Mouse (Mus musculus): Measurements from ENCODE around the gene Wrap53. TPM values are rescaled to one million over a fixed set of nuclear protein-coding genes. Genes with fewer than 3 reads are reported as not detected.

The Wrap53 gene
- polyA plus RNA-seq, 1 experiment from 2014 or later = 15.9 TPM

GRCm38 (mm10) chr11:69564391-69564790 lies 15.7 kb downstream of the Wrap53 start:
- WGBS (ENCODE audit: insufficient replicate concordance) = 72% methylated on average over 3 of the region's 3 CpGs
- no peak overlapping the region for H3K27ac ChIP-seq (replicated peaks)
- peaks cover 14% of the 10 kb centered on the region for H3K4me1 ChIP-seq (replicated peaks)
- no peaks in the 10 kb centered on the region for H3K9me3 ChIP-seq (replicated peaks)
- H3K4me3 ChIP-seq (replicated peaks) = no peak overlapping the region
- H3K4me2 ChIP-seq = no peak overlapping the region
- H3K36me3 ChIP-seq (replicated peaks) = peaks cover 85% of the 10 kb centered on the region
- no peak overlapping the region for H3K9ac ChIP-seq
- peaks cover 31% of the 10 kb centered on the region for H3K27me3 ChIP-seq
- ATAC-seq (ENCODE audit: insufficient read depth) = no peak

GRCm38 (mm10) chr11:69563373-69563772 lies 16.7 kb downstream of the Wrap53 start:
- Histone ChIP-seq H3K27ac (replicated peaks) (no peak overlapping the region), H3K4me2 (no peak overlapping the region), H3K27me3 (peaks cover 41% of the 10 kb centered on the region), H3K9me3 (replicated peaks) (no peaks in the 10 kb centered on the region), H3K4me3 (replicated peaks) (no peak overlapping the region), H3K4me1 (replicated peaks) (peaks cover 24% of the 10 kb centered on the region), H3K36me3 (replicated peaks) (peaks cover 77% of the 10 kb centered on the region), H3K9ac (no peak overlapping the region)
- WGBS (ENCODE audit: insufficient replicate concordance) = 81% methylated on average over 13 of the region's 13 CpGs
- ATAC-seq (ENCODE audit: insufficient read depth) = no peak

- peaks cover 55% of the 10 kb centered on the region for H3K36me3 ChIP-seq (replicated peaks)
- peaks cover 24% of the 10 kb centered on the region for H3K4me1 ChIP-seq (replicated peaks)
- no peak for ATAC-seq (ENCODE audit: insufficient read depth)
- no peak overlapping the region for H3K27ac ChIP-seq (replicated peaks)
- no peak overlapping the region for H3K4me2 ChIP-seq
- peaks cover 63% of the 10 kb centered on the region for H3K27me3 ChIP-seq
- no peak overlapping the region for H3K9ac ChIP-seq
- WGBS (ENCODE audit: insufficient replicate concordance) = 72% methylated on average over 16 of the region's 16 CpGs
- no peaks in the 10 kb centered on the region for H3K9me3 ChIP-seq (replicated peaks)
- no peak overlapping the region for H3K4me3 ChIP-seq (replicated peaks)
Measured at GRCm38 (mm10) chr11:69560896-69561854, 18.9 kb downstream of the Wrap53 start.

GRCm38 (mm10) chr11:69559851-69560765 lies 19.9 kb downstream of the Wrap53 start, which contains the start of gene Efnb3:
Gene Efnb3 (minus strand): TSS chr11:69560205.
- Histone ChIP-seq H3K27me3 (peaks cover 72% of the 10 kb centered on the region), H3K4me3 (replicated peaks) (peak within 1 kb of the TSS; percentile 33), H3K4me2 (peak within 1 kb of the TSS; percentile 60), H3K9me3 (replicated peaks) (no peaks in the 10 kb centered on the region), H3K9ac (no peak within 1 kb of the TSS), H3K36me3 (replicated peaks) (peaks cover 44% of the 10 kb centered on the region), H3K4me1 (replicated peaks) (peaks cover 24% of the 10 kb centered on the region), H3K27ac (replicated peaks) (no peak within 1 kb of the TSS)
- 6% methylated on average over 53 of the region's 59 CpGs for WGBS (ENCODE audit: insufficient replicate concordance)
- no peak for ATAC-seq (ENCODE audit: insufficient read depth)

- ATAC-seq (ENCODE audit: insufficient read depth) = no peak
- no peaks in the 10 kb centered on the region for H3K9me3 ChIP-seq (replicated peaks)
- H3K36me3 ChIP-seq (replicated peaks) = peaks cover 35% of the 10 kb centered on the region
- no peak overlapping the region for H3K4me2 ChIP-seq
- no peak overlapping the region for H3K27ac ChIP-seq (replicated peaks)
- no peak overlapping the region for H3K9ac ChIP-seq
- no peak overlapping the region for H3K4me3 ChIP-seq (replicated peaks)
- WGBS (ENCODE audit: insufficient replicate concordance) = 20% methylated on average over 5 of the region's 5 CpGs
- peaks cover 21% of the 10 kb centered on the region for H3K4me1 ChIP-seq (replicated peaks)
- peaks cover 72% of the 10 kb centered on the region for H3K27me3 ChIP-seq
Measured at GRCm38 (mm10) chr11:69559183-69559582, 20.9 kb downstream of the Wrap53 start.

GRCm38 (mm10) chr11:69558756-69559155 lies 21.3 kb downstream of the Wrap53 start:
- Histone ChIP-seq H3K9me3 (replicated peaks) (no peaks in the 10 kb centered on the region), H3K4me3 (replicated peaks) (no peak overlapping the region), H3K27me3 (peaks cover 72% of the 10 kb centered on the region), H3K4me2 (no peak overlapping the region), H3K9ac (no peak overlapping the region), H3K27ac (replicated peaks) (no peak overlapping the region), H3K4me1 (replicated peaks) (peaks cover 20% of the 10 kb centered on the region), H3K36me3 (replicated peaks) (peaks cover 32% of the 10 kb centered on the region)
- WGBS (ENCODE audit: insufficient replicate concordance) = 8% methylated on average over 6 of the region's 6 CpGs
- ATAC-seq (ENCODE audit: insufficient read depth) = no peak

GRCm38 (mm10) chr11:69557381-69557958 lies 22.6 kb downstream of the Wrap53 start:
- Histone ChIP-seq H3K4me1 (replicated peaks) (peaks cover 20% of the 10 kb centered on the region), H3K36me3 (replicated peaks) (peaks cover 19% of the 10 kb centered on the region), H3K9me3 (replicated peaks) (no peaks in the 10 kb centered on the region), H3K27me3 (peaks cover 82% of the 10 kb centered on the region), H3K9ac (no peak overlapping the region), H3K4me3 (replicated peaks) (no peak overlapping the region), H3K27ac (replicated peaks) (no peak overlapping the region), H3K4me2 (no peak overlapping the region)
- ATAC-seq (ENCODE audit: insufficient read depth) = no peak
- 49% methylated on average over 14 of the region's 14 CpGs for WGBS (ENCODE audit: insufficient replicate concordance)

- Histone ChIP-seq H3K9me3 (replicated peaks) (no peaks in the 10 kb centered on the region), H3K27ac (replicated peaks) (no peak overlapping the region), H3K9ac (no peak overlapping the region), H3K4me1 (replicated peaks) (peaks cover 12% of the 10 kb centered on the region), H3K4me2 (no peak overlapping the region), H3K36me3 (replicated peaks) (no peaks in the 10 kb centered on the region), H3K27me3 (peaks cover 72% of the 10 kb centered on the region), H3K4me3 (replicated peaks) (no peak overlapping the region)
- no peak for ATAC-seq (ENCODE audit: insufficient read depth)
- 47% methylated on average over 5 of the region's 5 CpGs for WGBS (ENCODE audit: insufficient replicate concordance)
Measured at GRCm38 (mm10) chr11:69554539-69555140, 25.4 kb downstream of the Wrap53 start.

- 61% methylated on average over 2 of the region's 2 CpGs for WGBS (ENCODE audit: insufficient replicate concordance)
- no peaks in the 10 kb centered on the region for H3K9me3 ChIP-seq (replicated peaks)
- H3K9ac ChIP-seq = no peak overlapping the region
- H3K4me3 ChIP-seq (replicated peaks) = no peak overlapping the region
- peaks cover 72% of the 10 kb centered on the region for H3K27me3 ChIP-seq
- no peak overlapping the region for H3K4me2 ChIP-seq
- no peaks in the 10 kb centered on the region for H3K36me3 ChIP-seq (replicated peaks)
- no peak overlapping the region for H3K27ac ChIP-seq (replicated peaks)
- no peaks in the 10 kb centered on the region for H3K4me1 ChIP-seq (replicated peaks)
- ATAC-seq (ENCODE audit: insufficient read depth) = no peak
Measured at GRCm38 (mm10) chr11:69553341-69553721, 26.7 kb downstream of the Wrap53 start.

GRCm38 (mm10) chr11:69552622-69553340 lies 27.3 kb downstream of the Wrap53 start:
- 44% methylated on average over 14 of the region's 14 CpGs for WGBS (ENCODE audit: insufficient replicate concordance)
- Histone ChIP-seq H3K27me3 (peaks cover 72% of the 10 kb centered on the region), H3K36me3 (replicated peaks) (no peaks in the 10 kb centered on the region), H3K4me2 (no peak overlapping the region), H3K27ac (replicated peaks) (no peak overlapping the region), H3K4me3 (replicated peaks) (no peak overlapping the region), H3K9ac (no peak overlapping the region), H3K4me1 (replicated peaks) (0 out of 2 replicates have a peak, but pooled peaks cover under 1% of the 10 kb centered on the region), H3K9me3 (replicated peaks) (no peaks in the 10 kb centered on the region)
- ATAC-seq (ENCODE audit: insufficient read depth) = no peak

All from liver, embryonic 15.5 days (tissue).